Mouse (Mus musculus) erythroblast, embryonic 14.5 days (primary cell): ENCODE measurements around the gene Slco2a1. TPM values are rescaled to one million over a fixed set of nuclear protein-coding genes. Genes with fewer than 3 reads are reported as not detected.

Experiments
- H3K27me3 ChIP-seq: 2 replicates; pipeline ENCODE4 v1.6.1; 2012; ENCODE audit warnings: inconsistent platforms; ENCODE audit not compliant: control insufficient read depth
- H3K36me3 ChIP-seq: 2 replicates; pipeline ENCODE4 v1.6.1; 2012; ENCODE audit warnings: mild to moderate bottlenecking, inconsistent platforms; ENCODE audit not compliant: control insufficient read depth
- H3K4me1 ChIP-seq: 2 replicates; pipeline ENCODE4 v1.6.1; 2012; ENCODE audit warnings: inconsistent platforms; ENCODE audit not compliant: control insufficient read depth
- H3K4me3 ChIP-seq: replicated peaks from 2 replicates; pipeline ENCODE3; 2012; ENCODE audit warnings: moderate library complexity, mild to moderate bottlenecking, inconsistent platforms
- H3K9me3 ChIP-seq: 2 replicates; pipeline ENCODE4 v1.6.1; 2012; ENCODE audit warnings: low read length, inconsistent platforms, mixed read lengths; ENCODE audit not compliant: control insufficient read depth
- GATA1 ChIP-seq: IDR thresholded peaks from 2 replicates; pipeline ENCODE4 v1.6.1; 2012; ENCODE audit warnings: low read length, inconsistent platforms, mixed read lengths
- TAL1 ChIP-seq: IDR thresholded peaks from 3 replicates; pipeline ENCODE4 v1.6.1; 2012; ENCODE audit warnings: low read length, inconsistent platforms, mixed read lengths
- polyA plus RNA-seq: library from polyadenylated mRNA; stranded (reverse); fragments of >175 nt; gene quantifications from 2 replicates; pipeline ENCODE4 v1.2.3, GENCODE M21; 2012

The Slco2a1 gene
- polyA plus RNA-seq, 1 experiment: under 0.01 TPM

GRCm38 (mm10) chr9:103040581-103040980, 52.1 kb downstream of the Slco2a1 start:
- Histone ChIP-seq H3K9me3 (no peaks in the 10 kb centered on the region), H3K27me3 (no peaks in the 10 kb centered on the region), H3K4me3 (no peak overlapping the region), H3K4me1 (no peaks in the 10 kb centered on the region), H3K36me3 (no peaks in the 10 kb centered on the region)
- TF ChIP-seq GATA1: no peak
- TF ChIP-seq TAL1: no peak

- TF ChIP-seq TAL1 (no peak), GATA1 (no peak)
- Histone ChIP-seq H3K4me1 (no peaks in the 10 kb centered on the region), H3K4me3 (no peak overlapping the region), H3K36me3 (no peaks in the 10 kb centered on the region; the same call in 1 of the 2 replicates), H3K27me3 (no peaks in the 10 kb centered on the region), H3K9me3 (no peaks in the 10 kb centered on the region)
These were observed 56.9 kb downstream of the Slco2a1 start for GRCm38 (mm10) chr9:103045406-103045805.

- H3K9me3 ChIP-seq: no peaks in the 10 kb centered on the region
- H3K4me1 ChIP-seq: no peaks in the 10 kb centered on the region
- H3K4me3 ChIP-seq: no peak overlapping the region
- H3K36me3 ChIP-seq: no peaks in the 10 kb centered on the region; the same call in 1 of the 2 replicates
- H3K27me3 ChIP-seq: no peaks in the 10 kb centered on the region
- no peak for TF ChIP-seq TAL1
- no peak for TF ChIP-seq GATA1
These were observed 60.6 kb downstream of the Slco2a1 start for GRCm38 (mm10) chr9:103049049-103049511.

- Histone ChIP-seq H3K27me3 (no peaks in the 10 kb centered on the region), H3K36me3 (no peaks in the 10 kb centered on the region; the same call in 1 of the 2 replicates), H3K9me3 (no peaks in the 10 kb centered on the region), H3K4me3 (no peak overlapping the region), H3K4me1 (no peaks in the 10 kb centered on the region)
- no peak for TF ChIP-seq TAL1
- no peak for TF ChIP-seq GATA1
These were observed 65.3 kb downstream of the Slco2a1 start for GRCm38 (mm10) chr9:103053829-103054228.

GRCm38 (mm10) chr9:103055061-103055460, 66.5 kb downstream of the Slco2a1 start:
- H3K9me3 ChIP-seq: no peaks in the 10 kb centered on the region
- no peak overlapping the region for H3K4me3 ChIP-seq
- H3K27me3 ChIP-seq: no peaks in the 10 kb centered on the region
- TF ChIP-seq TAL1 (no peak), GATA1 (no peak)
- no peaks in the 10 kb centered on the region for H3K4me1 ChIP-seq
- H3K36me3 ChIP-seq: no peaks in the 10 kb centered on the region; the same call in 1 of the 2 replicates

GRCm38 (mm10) chr9:103056164-103056563, 67.7 kb downstream of the Slco2a1 start:
- Histone ChIP-seq H3K4me1 (no peaks in the 10 kb centered on the region), H3K27me3 (no peaks in the 10 kb centered on the region), H3K9me3 (no peaks in the 10 kb centered on the region), H3K4me3 (no peak overlapping the region), H3K36me3 (no peaks in the 10 kb centered on the region)
- TF ChIP-seq GATA1 (no peak), TAL1 (no peak)

GRCm38 (mm10) chr9:103060551-103060950, 72.0 kb downstream of the Slco2a1 start:
- no peaks in the 10 kb centered on the region for H3K9me3 ChIP-seq
- no peak overlapping the region for H3K4me3 ChIP-seq
- no peaks in the 10 kb centered on the region for H3K27me3 ChIP-seq
- TF ChIP-seq TAL1 (no peak), GATA1 (no peak)
- no peaks in the 10 kb centered on the region for H3K36me3 ChIP-seq
- no peaks in the 10 kb centered on the region for H3K4me1 ChIP-seq

GRCm38 (mm10) chr9:103061471-103062053, 73.0 kb downstream of the Slco2a1 start:
- TF ChIP-seq GATA1: no peak
- no peak for TF ChIP-seq TAL1

GRCm38 (mm10) chr9:103063591-103063990, 75.1 kb downstream of the Slco2a1 start:
- Histone ChIP-seq H3K4me3 (no peak overlapping the region), H3K4me1 (no peaks in the 10 kb centered on the region), H3K36me3 (no peaks in the 10 kb centered on the region)

More at GRCm38 (mm10) chr9:103061471-103062053, 73.0 kb downstream of the Slco2a1 start:
- no peaks in the 10 kb centered on the region for H3K36me3 ChIP-seq
- H3K27me3 ChIP-seq: no peaks in the 10 kb centered on the region
- no peak overlapping the region for H3K4me3 ChIP-seq
- no peaks in the 10 kb centered on the region for H3K4me1 ChIP-seq
- H3K9me3 ChIP-seq: no peaks in the 10 kb centered on the region

More at GRCm38 (mm10) chr9:103063591-103063990, 75.1 kb downstream of the Slco2a1 start:
- no peaks in the 10 kb centered on the region for H3K27me3 ChIP-seq
- H3K9me3 ChIP-seq: no peaks in the 10 kb centered on the region
- TF ChIP-seq GATA1: no peak
- TF ChIP-seq TAL1: no peak
